Mouse (Mus musculus) G1E (cell line): Measurements from ENCODE around the gene Pdf. TPM values are rescaled to one million over a fixed set of nuclear protein-coding genes. Genes with fewer than 3 reads are reported as not detected.
"Not testable (repeated sequence)": the region's sequence is repeated elsewhere in the genome, so short reads cannot be mapped to it uniquely, and the experiment has no call there.

Experiments
- ATAC-seq: 2 replicates; pipeline ENCODE4 v1.8.0; 2016; ENCODE audit warnings: mild to moderate bottlenecking; ENCODE audit not compliant: insufficient number of reproducible peaks, poor library complexity, low FRiP score, severe bottlenecking; ENCODE audit errors: extremely low read depth
- DNase-seq: peaks from one replicate; pipeline ENCODE4 v3.0.0; 2012; ENCODE audit warnings: low spot score
- H3K27me3 ChIP-seq: 2 replicates; pipeline ENCODE4 v1.6.1; 2012; ENCODE audit warnings: mild to moderate bottlenecking, low read length, inconsistent platforms; ENCODE audit not compliant: insufficient read depth
- H3K36me3 ChIP-seq: replicated peaks from 2 replicates; pipeline ENCODE3; 2012; ENCODE audit warnings: mild to moderate bottlenecking, inconsistent platforms
- H3K4me1 ChIP-seq: 2 replicates; pipeline ENCODE4 v1.6.1; 2012; ENCODE audit warnings: low read depth, low read length, inconsistent platforms, mixed read lengths; ENCODE audit not compliant: insufficient read depth
- H3K4me3 ChIP-seq: 2 replicates; pipeline ENCODE4 v1.5.1; 2012; ENCODE audit warnings: low read depth, mild to moderate bottlenecking, inconsistent platforms, low read length, moderate library complexity, mixed read lengths
- H3K9me3 ChIP-seq: replicated peaks from 2 replicates; pipeline ENCODE4 v1.6.1; 2012; ENCODE audit warnings: inconsistent platforms
- CTCF ChIP-seq: IDR thresholded peaks from 2 replicates; pipeline ENCODE4 v1.5.1; 2012; ENCODE audit warnings: low read depth, low read length, inconsistent platforms, mixed read lengths
- GATA1 ChIP-seq: IDR thresholded peaks from 2 replicates; pipeline ENCODE4 v1.6.1; 2012; ENCODE audit warnings: borderline replicate concordance, low read length, inconsistent platforms, mixed read lengths
- GATA2 ChIP-seq: IDR thresholded peaks from 2 replicates; pipeline ENCODE4 v1.6.1; 2012; ENCODE audit warnings: low read depth, low read length, inconsistent platforms, borderline replicate concordance
- POLR2AphosphoS5 ChIP-seq: IDR thresholded peaks from 2 replicates; pipeline ENCODE4 v1.6.1; 2012; ENCODE audit warnings: low read depth, low read length, inconsistent platforms; ENCODE audit not compliant: insufficient replicate concordance
- TAL1 ChIP-seq: conservative IDR thresholded peaks from 2 replicates; pipeline ENCODE4 v1.6.1; 2012; ENCODE audit warnings: low read depth, low read length, inconsistent platforms, mixed read lengths
- polyA plus RNA-seq: library from polyadenylated mRNA; stranded (reverse); fragments of >175 nt; gene quantifications from 2 replicates; pipeline ENCODE4 v1.2.3, GENCODE M21; 2012
- total RNA-seq, 2 experiments: library from RNA; stranded (forward) in 1 of 2; stranded (reverse) in 1 of 2; fragments of 200-1000 nt in 1 of 2; fragments of >200 nt in 1 of 2; fragmentation: Nextera tagmentation in 1 of 2; gene quantifications; 2 replicates each; pipeline ENCODE4 v1.2.3; 2014 to 2017

Pdf gene
- total and polyA plus RNA-seq, 3 experiments = 11.7 to 24.0 (median 16.6) TPM

DNA sequence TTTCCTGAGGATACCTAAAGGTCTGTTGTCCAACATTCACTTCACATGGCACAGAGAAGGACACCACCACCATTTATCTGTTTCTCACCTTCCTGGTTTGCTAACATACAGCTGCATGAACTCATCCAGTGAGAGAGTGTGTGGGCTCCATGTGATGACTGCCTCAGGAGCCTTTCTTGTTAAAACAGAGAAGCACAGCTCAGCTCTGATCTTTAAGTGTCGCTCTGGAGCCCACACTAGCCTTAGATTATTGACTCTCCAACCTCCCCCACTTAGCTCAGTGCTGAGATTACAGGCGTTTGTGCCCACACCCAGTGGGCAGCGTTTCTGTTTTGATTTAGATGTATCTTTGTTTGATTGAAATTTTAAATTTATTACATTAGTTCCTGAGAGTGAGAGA, 40.6 kb downstream of the Pdf start:
- Histone ChIP-seq H3K4me3 (no peak overlapping the region), H3K9me3 (no peaks in the 10 kb centered on the region), H3K4me1 (no peaks in the 10 kb centered on the region), H3K27me3 (no peaks in the 10 kb centered on the region), H3K36me3 (peaks cover 53% of the 10 kb centered on the region)
- DNase-seq (no peak), ATAC-seq (no peak)
- no peak for TF ChIP-seq TAL1
- no peak for TF ChIP-seq CTCF
- TF ChIP-seq GATA2 = no peak
- TF ChIP-seq GATA1 = no peak
- TF ChIP-seq POLR2AphosphoS5 = no peak

DNA sequence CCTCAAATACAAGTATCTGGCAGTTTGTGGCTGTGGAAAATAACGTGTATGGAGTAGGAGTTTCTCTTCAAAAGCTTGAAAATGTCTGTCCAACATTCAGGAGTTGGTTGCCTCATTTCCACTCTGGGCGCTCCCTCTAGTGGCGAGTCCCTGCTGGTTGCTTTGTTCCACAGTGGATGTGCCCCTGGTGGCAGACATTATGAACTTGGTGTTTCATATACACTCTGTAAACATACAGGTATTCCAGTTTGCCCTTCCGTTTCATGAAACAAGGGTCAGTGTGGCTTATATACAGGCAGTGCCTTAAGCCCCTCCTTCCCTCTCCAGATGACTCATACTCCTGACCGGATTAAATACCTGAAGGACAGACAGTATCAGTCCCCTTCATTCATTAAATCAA, 45.9 kb downstream of the Pdf start:
- peaks cover 32% of the 10 kb centered on the region for H3K36me3 ChIP-seq

GRCm38 (mm10) chr8:106999068-106999467, 49.3 kb downstream of the Pdf start:
- Histone ChIP-seq H3K4me3 (no peak overlapping the region), H3K27me3 (no peaks in the 10 kb centered on the region), H3K9me3 (no peaks in the 10 kb centered on the region), H3K4me1 (peaks cover 5% of the 10 kb centered on the region; the same call in 1 of the 2 replicates), H3K36me3 (peaks cover 26% of the 10 kb centered on the region)
- DNase-seq (no peak), ATAC-seq (no peak)
- TF ChIP-seq GATA1 (no peak), GATA2 (no peak)

More for the DNA sequence above, 45.9 kb downstream of the Pdf start:
- Histone ChIP-seq H3K9me3 (no peaks in the 10 kb centered on the region), H3K4me1 (peaks cover 5% of the 10 kb centered on the region; the same call in 1 of the 2 replicates), H3K27me3 (no peaks in the 10 kb centered on the region), H3K4me3 (no peak overlapping the region)
- DNase-seq (peak; percentile 65), ATAC-seq (peak; percentile 63)
- TF ChIP-seq CTCF = peak; percentile 93
- no peak for TF ChIP-seq TAL1

DNA sequence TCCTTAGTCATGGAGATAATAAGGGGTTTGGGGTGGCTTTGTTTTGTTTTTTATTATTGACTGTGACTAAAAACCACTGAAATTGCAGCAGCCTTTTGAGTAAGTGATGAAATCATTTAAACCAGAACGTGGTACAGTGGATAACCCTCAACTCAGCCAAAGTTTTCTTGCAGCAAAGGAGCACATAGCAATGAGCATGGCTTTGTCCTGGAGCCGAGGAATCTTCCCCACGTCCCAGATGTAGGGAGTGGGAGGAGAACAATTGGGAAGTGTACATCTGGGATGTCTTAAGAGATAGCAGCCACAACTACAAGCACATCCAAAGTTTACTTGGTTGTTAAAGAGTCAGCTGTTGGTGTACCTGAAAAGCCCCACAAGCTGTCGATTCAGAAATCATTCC, 51.0 kb downstream of the Pdf start:
- H3K36me3 ChIP-seq = peaks cover 22% of the 10 kb centered on the region
- no peak overlapping the region for H3K4me3 ChIP-seq
- no peaks in the 10 kb centered on the region for H3K9me3 ChIP-seq
- DNase-seq (no peak), ATAC-seq (no peak)
- TF ChIP-seq TAL1 = no peak
- TF ChIP-seq CTCF = no peak
- no peak for TF ChIP-seq POLR2AphosphoS5
- TF ChIP-seq GATA1 = no peak
- TF ChIP-seq GATA2 = no peak
- no peaks in the 10 kb centered on the region for H3K27me3 ChIP-seq
- peaks cover 5% of the 10 kb centered on the region; the same call in 1 of the 2 replicates for H3K4me1 ChIP-seq

- H3K4me1 ChIP-seq, DNase-seq, H3K9me3 ChIP-seq, H3K4me3 ChIP-seq, ATAC-seq, H3K27me3 ChIP-seq: not testable (repeated sequence)
- peaks cover 22% of the 10 kb centered on the region for H3K36me3 ChIP-seq
Observed at GRCm38 (mm10) chr8:106996339-106996738, 52.1 kb downstream of the Pdf start.

Other genes starting within 250 kb of the Pdf start
- gene Has3, start 178.4 kb downstream of the Pdf start, total RNA-seq (2014; fragmentation: Nextera tagmentation) = not detected in 2 replicates
- 0.46 and 0.66 TPM in 2 replicates for gene Has3, start 178.4 kb downstream of the Pdf start, total RNA-seq (2017)
- gene Has3, start 178.4 kb downstream of the Pdf start, polyA plus RNA-seq = not detected in 2 replicates
- gene Utp4, start 155.0 kb downstream of the Pdf start, total RNA-seq (2014; fragmentation: Nextera tagmentation) = 158 and 180 TPM in 2 replicates
- gene Utp4, start 155.0 kb downstream of the Pdf start, total RNA-seq (2017) = 75.8 and 79.9 TPM in 2 replicates
- 23.9 and 30.7 TPM in 2 replicates for gene Utp4, start 155.0 kb downstream of the Pdf start, polyA plus RNA-seq
- 6.5 and 7.2 TPM in 2 replicates for gene Sntb2, start 112.9 kb downstream of the Pdf start, total RNA-seq (2014; fragmentation: Nextera tagmentation)
- gene Sntb2, start 112.9 kb downstream of the Pdf start, total RNA-seq (2017) = 8.9 and 9.4 TPM in 2 replicates
- gene Sntb2, start 112.9 kb downstream of the Pdf start, polyA plus RNA-seq = 8.1 and 9.1 TPM in 2 replicates
- gene Vps4a, start 17.4 kb downstream of the Pdf start, total RNA-seq (2014; fragmentation: Nextera tagmentation) = 27.3 and 28.6 TPM in 2 replicates
- gene Vps4a, start 17.4 kb downstream of the Pdf start, total RNA-seq (2017) = 51.1 and 51.2 TPM in 2 replicates
- gene Vps4a, start 17.4 kb downstream of the Pdf start, polyA plus RNA-seq = 22.0 and 24.8 TPM in 2 replicates
- gene Cog8, start 8.1 kb upstream of the Pdf start, total RNA-seq (2014; fragmentation: Nextera tagmentation) = 34.2 and 49.9 TPM in 2 replicates
- 29.4 and 31.1 TPM in 2 replicates for gene Cog8, start 8.1 kb upstream of the Pdf start, total RNA-seq (2017)
- gene Cog8, start 8.1 kb upstream of the Pdf start, polyA plus RNA-seq = 24.6 and 26.5 TPM in 2 replicates
- 56.7 and 62.0 TPM in 2 replicates for gene Nip7, start 8.3 kb upstream of the Pdf start, total RNA-seq (2014; fragmentation: Nextera tagmentation)
- gene Nip7, start 8.3 kb upstream of the Pdf start, total RNA-seq (2017) = 35.5 and 39.7 TPM in 2 replicates
- 8.9 and 9.1 TPM in 2 replicates for gene Nip7, start 8.3 kb upstream of the Pdf start, polyA plus RNA-seq
- gene Tmed6, start 17.0 kb upstream of the Pdf start, total RNA-seq (2014; fragmentation: Nextera tagmentation) = not detected in 2 replicates
- not detected in 2 replicates for gene Tmed6, start 17.0 kb upstream of the Pdf start, total RNA-seq (2017)
- gene Tmed6, start 17.0 kb upstream of the Pdf start, polyA plus RNA-seq = not detected in 2 replicates
- gene Terf2, start 47.9 kb upstream of the Pdf start, total RNA-seq (2014; fragmentation: Nextera tagmentation) = 52.4 and 76.8 TPM in 2 replicates
- 24.0 and 28.6 TPM in 2 replicates for gene Terf2, start 47.9 kb upstream of the Pdf start, total RNA-seq (2017)
- gene Terf2, start 47.9 kb upstream of the Pdf start, polyA plus RNA-seq = 24.9 and 25.8 TPM in 2 replicates
- gene Cyb5b, start 102.0 kb upstream of the Pdf start, total RNA-seq (2014; fragmentation: Nextera tagmentation) = 72.5 and 82.1 TPM in 2 replicates
- 98.4 and 106 TPM in 2 replicates for gene Cyb5b, start 102.0 kb upstream of the Pdf start, total RNA-seq (2017)
- gene Cyb5b, start 102.0 kb upstream of the Pdf start, polyA plus RNA-seq = 23.6 and 29.9 TPM in 2 replicates
- 53.6 and 55.3 TPM in 2 replicates for gene Nfat5, start 244.9 kb upstream of the Pdf start, total RNA-seq (2014; fragmentation: Nextera tagmentation)
- 23.3 and 24.4 TPM in 2 replicates for gene Nfat5, start 244.9 kb upstream of the Pdf start, total RNA-seq (2017)
- 1.4 TPM in 2 replicates for gene Nfat5, start 244.9 kb upstream of the Pdf start, polyA plus RNA-seq